Mouse (Mus musculus) thymus, adult 2 months (tissue): ENCODE results near the gene Gm9833. TPM values are rescaled to one million over a fixed set of nuclear protein-coding genes. Genes with fewer than 3 reads are reported as not detected.

Experiments
- DNase-seq: peaks from one replicate; pipeline ENCODE4 v3.0.0; 2021
- H3K27ac ChIP-seq: fragments of 200-500 bp; 2 replicates; pipeline ENCODE4 v1.5.1; 2012; ENCODE audit warnings: low read length, control low read depth; ENCODE audit not compliant: control insufficient read depth, insufficient read depth
- H3K27me3 ChIP-seq: fragments of 200-500 bp; 2 replicates; pipeline ENCODE4 v1.6.1; 2012; ENCODE audit warnings: mild to moderate bottlenecking, low read length, moderate library complexity, mixed read lengths; ENCODE audit not compliant: control insufficient read depth, insufficient read depth
- H3K36me3 ChIP-seq: fragments of 200-500 bp; 2 replicates; pipeline ENCODE4 v1.6.1; 2012; ENCODE audit warnings: mild to moderate bottlenecking, low read length, moderate library complexity; ENCODE audit not compliant: control insufficient read depth, insufficient read depth
- H3K4me1 ChIP-seq: fragments of 200-500 bp; replicated peaks from 2 replicates; pipeline ENCODE4 v1.6.1; 2012; ENCODE audit warnings: low read length; ENCODE audit not compliant: control insufficient read depth, insufficient read depth
- H3K4me3 ChIP-seq: fragments of 200-500 bp; 2 replicates; pipeline ENCODE4 v1.5.1; 2012; ENCODE audit warnings: mild to moderate bottlenecking, low read length, control low read depth, moderate library complexity; ENCODE audit not compliant: control insufficient read depth, insufficient read depth
- CTCF ChIP-seq: fragments of 200-500 bp; IDR thresholded peaks from 2 replicates; pipeline ENCODE4 v1.5.1; 2012; ENCODE audit warnings: mild to moderate bottlenecking, control low read depth, low read length, moderate library complexity, borderline replicate concordance; ENCODE audit not compliant: control insufficient read depth, poor library complexity, insufficient read depth; ENCODE audit errors: extremely low read depth
- POLR2A ChIP-seq: fragments of 200-500 bp; IDR thresholded peaks from 2 replicates; pipeline ENCODE4 v1.6.1; 2012; ENCODE audit warnings: mild to moderate bottlenecking, low read length, control low read depth, moderate library complexity; ENCODE audit not compliant: control insufficient read depth, poor library complexity, insufficient read depth; ENCODE audit errors: extremely low read depth
- WGBS: fragments of 180-500 bp; shearing (Covaris S2); methylation state at CpG from one replicate; pipeline ENCODE4 v1.1.7; 2018; 5-methylcytosine and 5-hydroxymethylcytosine counted together
- polyA plus RNA-seq: library from polyadenylated mRNA; depleted of rRNA; stranded (reverse); fragments of >200 nt; gene quantifications from 2 replicates; pipeline ENCODE4 v1.2.3, GENCODE M21; 2012

Gene Gm9833
- polyA plus RNA-seq, 1 experiment, result 0.20 TPM

- Histone ChIP-seq H3K4me1 (no peaks in the 10 kb centered on the region), H3K4me3 (no peak overlapping the region), H3K36me3 (no peaks in the 10 kb centered on the region), H3K27ac (no peak overlapping the region), H3K27me3 (no peaks in the 10 kb centered on the region)
- no peak for DNase-seq
- TF ChIP-seq POLR2A (no peak), CTCF (no peak)
- 79% methylated on average over 4 of the region's 4 CpGs for WGBS
These were observed 5.3 kb upstream of the Gm9833 start for GRCm38 (mm10) chr3:10082545-10083062.

DNA sequence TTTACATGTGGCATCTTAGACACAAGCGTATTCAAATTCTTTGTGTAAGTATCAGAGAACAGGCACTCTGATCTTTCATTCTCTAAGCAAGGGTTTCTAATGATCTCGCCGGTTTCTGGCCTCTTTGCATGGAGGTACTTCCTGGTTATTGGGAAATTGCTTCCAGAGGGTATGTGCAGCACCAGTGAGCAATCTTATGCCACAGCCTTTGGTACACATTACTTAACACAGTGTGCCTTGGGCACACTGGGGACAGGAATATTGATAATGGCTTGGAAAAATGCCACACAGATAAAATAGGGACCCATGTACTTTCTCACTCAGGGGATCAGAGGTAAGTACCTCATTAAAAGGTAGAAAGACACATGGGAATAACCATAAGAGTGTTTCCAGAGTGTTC lies 3.8 kb upstream of the Gm9833 start:
- Histone ChIP-seq H3K36me3 (no peaks in the 10 kb centered on the region), H3K27ac (no peak overlapping the region), H3K4me1 (no peaks in the 10 kb centered on the region), H3K4me3 (no peak overlapping the region), H3K27me3 (no peaks in the 10 kb centered on the region)
- WGBS, result 89% methylated on average over 3 of the region's 3 CpGs
- DNase-seq, result no peak
- TF ChIP-seq POLR2A (no peak), CTCF (no peak)

DNA sequence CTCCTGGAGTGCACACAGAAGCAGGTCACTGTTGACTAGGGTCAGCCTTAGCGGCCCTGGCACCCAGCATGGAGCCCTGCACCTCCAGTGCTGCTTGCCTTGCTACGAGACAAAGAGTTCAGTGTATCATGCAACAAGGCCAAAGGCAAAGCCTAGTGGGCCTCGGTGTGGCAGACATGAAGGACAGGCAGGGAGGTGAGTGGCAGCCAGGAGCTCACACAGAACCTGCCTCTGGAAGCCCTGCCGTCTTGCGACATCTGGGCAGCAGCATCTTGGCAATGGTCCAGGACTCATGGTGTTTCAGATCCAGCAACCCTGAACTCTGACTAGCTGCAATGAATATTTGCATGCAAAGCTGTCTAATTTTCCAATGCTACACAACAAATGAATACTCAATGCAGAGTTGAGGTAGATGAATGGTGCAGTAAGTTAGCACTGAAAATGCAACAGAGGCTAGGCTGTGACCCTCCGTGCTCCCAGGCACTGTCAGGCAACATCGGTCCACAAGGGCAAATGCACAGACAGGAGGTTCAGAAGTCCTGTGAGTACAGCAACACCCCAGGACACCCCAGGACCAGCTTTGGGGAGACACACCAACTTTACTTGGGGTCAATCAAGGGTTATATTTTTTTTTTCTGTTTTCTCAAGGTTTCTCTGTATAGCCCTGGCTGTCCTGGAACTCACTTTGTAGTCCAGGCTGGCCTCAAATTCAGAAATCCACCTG lies 2.4 kb upstream of the Gm9833 start:
- 87% methylated on average over 7 of the region's 7 CpGs for WGBS
- no peaks in the 10 kb centered on the region for H3K36me3 ChIP-seq
- DNase-seq, result no peak
- H3K4me1 ChIP-seq, result no peaks in the 10 kb centered on the region
- no peak overlapping the region for H3K4me3 ChIP-seq
- no peak overlapping the region for H3K27ac ChIP-seq
- no peaks in the 10 kb centered on the region for H3K27me3 ChIP-seq
- TF ChIP-seq CTCF (no peak), POLR2A (no peak)

DNA sequence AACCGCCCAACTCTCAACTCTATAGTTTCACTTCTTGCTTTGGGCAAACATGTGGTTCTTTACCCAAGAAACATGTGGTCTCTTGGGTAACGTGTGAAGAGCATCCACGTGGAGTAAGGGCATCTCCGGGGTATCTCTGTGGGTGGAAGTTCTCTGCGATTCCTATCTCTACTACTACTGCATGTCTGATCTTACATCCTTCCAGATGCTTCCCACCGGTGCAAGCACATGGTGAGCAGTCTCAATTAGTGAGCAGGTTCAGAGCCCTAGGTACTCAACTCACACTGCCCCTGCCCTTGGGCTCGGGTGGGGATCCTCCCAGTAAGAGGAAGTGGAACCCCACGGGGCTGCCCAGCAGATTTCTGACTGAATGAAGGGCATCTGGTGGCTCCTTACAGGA lies 399 bp upstream of the Gm9833 start:
- WGBS, result 62% methylated on average over 8 of the region's 8 CpGs
- H3K4me1 ChIP-seq, result no peaks in the 10 kb centered on the region; the same call in 1 of the 2 replicates
- no peak overlapping the region for H3K4me3 ChIP-seq
- no peaks in the 10 kb centered on the region for H3K27me3 ChIP-seq
- TF ChIP-seq CTCF (no peak), POLR2A (no peak)
- DNase-seq, result no peak
- no peak overlapping the region for H3K27ac ChIP-seq
- H3K36me3 ChIP-seq, result no peaks in the 10 kb centered on the region

- H3K27me3 ChIP-seq, result no peaks in the 10 kb centered on the region
- H3K4me3 ChIP-seq, result no peak overlapping the region
- H3K36me3 ChIP-seq, result no peaks in the 10 kb centered on the region
- TF ChIP-seq POLR2A, result no peak
- no peak for TF ChIP-seq CTCF
- H3K4me1 ChIP-seq, result no peaks in the 10 kb centered on the region; the same call in 1 of the 2 replicates
- H3K27ac ChIP-seq, result no peak overlapping the region
- DNase-seq, result no peak
- WGBS, result 92% methylated on average over 6 of the region's 6 CpGs
These were observed 3.8 kb downstream of the Gm9833 start for GRCm38 (mm10) chr3:10091616-10092140.

- no peak overlapping the region for H3K27ac ChIP-seq
- no peaks in the 10 kb centered on the region for H3K27me3 ChIP-seq
- H3K36me3 ChIP-seq, result no peaks in the 10 kb centered on the region
- H3K4me3 ChIP-seq, result no peak overlapping the region
- TF ChIP-seq CTCF, result no peak
- no peak for TF ChIP-seq POLR2A
- DNase-seq, result no peak
- no peaks in the 10 kb centered on the region; the same call in 1 of the 2 replicates for H3K4me1 ChIP-seq
- 20% methylated on average over 7 of the region's 7 CpGs for WGBS
These were observed 4.6 kb downstream of the Gm9833 start for GRCm38 (mm10) chr3:10092499-10092898.
